Mouse (Mus musculus): Measurements from ENCODE around the gene Parp6. TPM values are rescaled to one million over a fixed set of nuclear protein-coding genes. Genes with fewer than 3 reads are reported as not detected.

The Parp6 gene
- polyA plus RNA-seq, 1 experiment from 2014 or later, result 12.5 TPM

- WGBS (ENCODE audit: missing documents), result 2% methylated on average over 57 of the region's 58 CpGs
- no peak overlapping the region for H3K27ac ChIP-seq
These were observed 356 bp downstream of the Parp6 start for GRCm38 (mm10) chr9:59617307-59617973.

GRCm38 (mm10) chr9:59638372-59638771, 21.3 kb downstream of the Parp6 start:
- H3K27ac ChIP-seq, result no peak overlapping the region
- no peak overlapping the region for H3K4me3 ChIP-seq (ENCODE audit: inconsistent target)
- peaks cover 41% of the 10 kb centered on the region for H3K36me3 ChIP-seq (ENCODE audit: inconsistent target)
- no peaks in the 10 kb centered on the region for H3K79me2 ChIP-seq (ENCODE audit: inconsistent target)
- WGBS (ENCODE audit: missing documents), result 82% methylated on average over 1 of the region's 1 CpGs

More at GRCm38 (mm10) chr9:59617307-59617973, 356 bp downstream of the Parp6 start:
- Histone ChIP-seq H3K36me3 (ENCODE audit: inconsistent target) (0 out of 2 replicates have a peak, but pooled peaks cover under 1% of the 10 kb centered on the region), H3K79me2 (ENCODE audit: inconsistent target) (no peaks in the 10 kb centered on the region; the same call in 1 of the 2 replicates), H3K4me3 (ENCODE audit: inconsistent target) (peak overlapping the region; percentile 51)

- H3K79me2 ChIP-seq (ENCODE audit: inconsistent target), result no peaks in the 10 kb centered on the region
- 93% methylated on average over 4 of the region's 4 CpGs for WGBS (ENCODE audit: missing documents)
- peaks cover 27% of the 10 kb centered on the region for H3K36me3 ChIP-seq (ENCODE audit: inconsistent target)
- H3K27ac ChIP-seq, result no peak overlapping the region
- no peak overlapping the region for H3K4me3 ChIP-seq (ENCODE audit: inconsistent target)
These were observed 22.9 kb downstream of the Parp6 start for GRCm38 (mm10) chr9:59639936-59640335.

GRCm38 (mm10) chr9:59641320-59641719, 24.2 kb downstream of the Parp6 start:
- peaks cover 14% of the 10 kb centered on the region for H3K36me3 ChIP-seq (ENCODE audit: inconsistent target)
- no peak overlapping the region for H3K27ac ChIP-seq
- H3K4me3 ChIP-seq (ENCODE audit: inconsistent target), result no peak overlapping the region
- H3K79me2 ChIP-seq (ENCODE audit: inconsistent target), result no peaks in the 10 kb centered on the region
- 65% methylated on average over 2 of the region's 2 CpGs for WGBS (ENCODE audit: missing documents)

- peaks cover 11% of the 10 kb centered on the region; the same call in 1 of the 2 replicates for H3K36me3 ChIP-seq (ENCODE audit: inconsistent target)
- WGBS (ENCODE audit: missing documents), result 96% methylated on average over 4 of the region's 4 CpGs
- H3K79me2 ChIP-seq (ENCODE audit: inconsistent target), result peaks cover 7% of the 10 kb centered on the region
- H3K4me3 ChIP-seq (ENCODE audit: inconsistent target), result no peak overlapping the region
- H3K27ac ChIP-seq, result no peak overlapping the region
These were observed 32.8 kb downstream of the Parp6 start for GRCm38 (mm10) chr9:59649911-59650310.

GRCm38 (mm10) chr9:59653371-59653770, 36.3 kb downstream of the Parp6 start:
- WGBS (ENCODE audit: missing documents), result 0% methylated on average over 3 of the region's 3 CpGs
- H3K79me2 ChIP-seq (ENCODE audit: inconsistent target), result peaks cover 35% of the 10 kb centered on the region
- peak overlapping the region; percentile 86 for H3K27ac ChIP-seq
- H3K36me3 ChIP-seq (ENCODE audit: inconsistent target), result peaks cover 11% of the 10 kb centered on the region; the same call in 1 of the 2 replicates
- H3K4me3 ChIP-seq (ENCODE audit: inconsistent target), result no peak overlapping the region

- peak overlapping the region; percentile 86 for H3K27ac ChIP-seq
- 52% methylated on average over 2 of the region's 2 CpGs for WGBS (ENCODE audit: missing documents)
- H3K4me3 ChIP-seq (ENCODE audit: inconsistent target), result peak overlapping the region; percentile 52; the same call in 1 of the 2 replicates
- peaks cover 44% of the 10 kb centered on the region for H3K79me2 ChIP-seq (ENCODE audit: inconsistent target)
- H3K36me3 ChIP-seq (ENCODE audit: inconsistent target), result peaks cover 2% of the 10 kb centered on the region; the same call in 1 of the 2 replicates
These were observed 37.4 kb downstream of the Parp6 start for GRCm38 (mm10) chr9:59654450-59654983.

GRCm38 (mm10) chr9:59655958-59656634, 39.0 kb downstream of the Parp6 start, which contains the start of gene Pkm:
Gene Pkm (plus strand): TSS chr9:59656368.
- H3K27ac ChIP-seq, result peak within 1 kb of the TSS; percentile 97
- H3K4me3 ChIP-seq (ENCODE audit: inconsistent target), result peak within 1 kb of the TSS; percentile 95
- 1% methylated on average over 46 of the region's 46 CpGs for WGBS (ENCODE audit: missing documents)
- H3K36me3 ChIP-seq (ENCODE audit: inconsistent target), result no peaks in the 10 kb centered on the region
- peaks cover 60% of the 10 kb centered on the region for H3K79me2 ChIP-seq (ENCODE audit: inconsistent target)

- H3K79me2 ChIP-seq (ENCODE audit: inconsistent target), result peaks cover 68% of the 10 kb centered on the region
- H3K4me3 ChIP-seq (ENCODE audit: inconsistent target), result peak overlapping the region; percentile 95
- H3K36me3 ChIP-seq (ENCODE audit: inconsistent target), result no peaks in the 10 kb centered on the region
- whole genome bisulfite sequencing (ENCODE audit: missing documents), result 1% methylated on average over 56 of the region's 65 CpGs
- H3K27ac ChIP-seq, result peak overlapping the region; percentile 97
These were observed 39.8 kb downstream of the Parp6 start for GRCm38 (mm10) chr9:59656635-59657617.

- Histone ChIP-seq H3K27ac (peak overlapping the region; percentile 97), H3K36me3 (ENCODE audit: inconsistent target) (no peaks in the 10 kb centered on the region; the same call in 1 of the 2 replicates), H3K4me3 (ENCODE audit: inconsistent target) (peak overlapping the region; percentile 95), H3K79me2 (ENCODE audit: inconsistent target) (peaks cover 81% of the 10 kb centered on the region)
- WGBS (ENCODE audit: missing documents), result 11% methylated on average over 4 of the region's 4 CpGs
These were observed 41.1 kb downstream of the Parp6 start for GRCm38 (mm10) chr9:59658146-59658545.

- Histone ChIP-seq H3K27ac (peak overlapping the region; percentile 97), H3K79me2 (ENCODE audit: inconsistent target) (peaks cover 91% of the 10 kb centered on the region), H3K4me3 (ENCODE audit: inconsistent target) (peak overlapping the region; percentile 95), H3K36me3 (ENCODE audit: inconsistent target) (no peaks in the 10 kb centered on the region; the same call in 1 of the 2 replicates)
- WGBS (ENCODE audit: missing documents), result 3% methylated on average over 14 of the region's 14 CpGs
These were observed 42.2 kb downstream of the Parp6 start for GRCm38 (mm10) chr9:59659036-59660026.

GRCm38 (mm10) chr9:59660421-59660820, 43.3 kb downstream of the Parp6 start:
- peak overlapping the region; percentile 97 for H3K27ac ChIP-seq
- H3K36me3 ChIP-seq (ENCODE audit: inconsistent target), result peaks cover 10% of the 10 kb centered on the region; the same call in 1 of the 2 replicates
- H3K79me2 ChIP-seq (ENCODE audit: inconsistent target), result peaks cover 91% of the 10 kb centered on the region
- WGBS (ENCODE audit: missing documents), result 2% methylated on average over 10 of the region's 10 CpGs
- peak overlapping the region; percentile 95 for H3K4me3 ChIP-seq (ENCODE audit: inconsistent target)

Data from macrophage (primary cell).